Mouse (Mus musculus): ENCODE results near the gene Atrnl1.
"Not testable (repeated sequence)": the region's sequence is repeated elsewhere in the genome, so short reads cannot be mapped to it uniquely, and the experiment has no call there.

Gene Atrnl1

DNA sequence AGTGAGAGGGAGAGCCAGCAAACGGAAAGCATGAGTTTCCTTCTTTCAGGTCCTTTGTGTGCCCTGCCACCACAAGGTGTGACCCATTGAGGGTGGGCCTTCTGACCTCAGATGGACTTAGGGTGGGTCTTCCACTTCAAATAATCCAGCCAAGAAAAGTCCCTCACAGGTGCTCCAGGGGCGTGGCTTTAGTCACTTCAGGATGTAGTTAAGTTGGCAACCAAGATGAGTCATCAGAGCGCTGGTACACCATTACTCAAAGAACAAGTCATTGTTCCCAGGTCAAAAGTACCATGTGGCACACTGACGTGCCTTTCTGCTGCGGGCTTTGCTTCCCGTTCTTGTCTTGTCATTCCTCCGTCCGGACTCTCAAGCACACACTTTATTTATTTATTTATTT is 16.4 kb downstream of the Atrnl1 start:
- Histone ChIP-seq H3K27me3 (ENCODE audit: control insufficient read depth, insufficient read depth, low read length, poor library complexity, severe bottlenecking) (no peaks in the 10 kb centered on the region), H3K36me3 (ENCODE audit: control insufficient read depth, insufficient read depth, low read length, poor library complexity, severe bottlenecking) (no peaks in the 10 kb centered on the region)
- DNase-seq (ENCODE audit: low read depth, low spot score), result no peak

DNA sequence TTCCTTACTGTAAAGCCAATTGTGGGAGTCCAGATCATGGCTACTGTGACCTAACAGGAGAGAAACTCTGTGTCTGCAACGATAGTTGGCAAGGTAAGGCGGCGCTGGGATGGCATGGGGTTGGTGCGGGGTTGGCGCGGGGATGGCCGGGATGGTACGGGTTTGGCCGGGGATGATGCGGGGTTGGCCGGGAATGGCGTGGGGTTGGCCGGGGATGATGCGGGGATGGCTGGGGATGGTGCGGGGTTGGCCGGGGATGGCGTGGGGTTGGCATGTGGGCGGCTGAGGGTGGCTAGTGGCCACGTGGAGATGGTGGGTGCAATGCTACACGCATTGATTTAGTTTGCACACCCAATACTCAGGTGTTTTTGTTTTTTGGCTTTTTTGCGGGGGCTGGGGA is 31.7 kb downstream of the Atrnl1 start:
- DNase-seq (ENCODE audit: low read depth, low spot score), result no peak
- Histone ChIP-seq H3K36me3 (ENCODE audit: control insufficient read depth, insufficient read depth, low read length, poor library complexity, severe bottlenecking) (no peaks in the 10 kb centered on the region), H3K27me3 (ENCODE audit: control insufficient read depth, insufficient read depth, low read length, poor library complexity, severe bottlenecking) (no peaks in the 10 kb centered on the region)

DNA sequence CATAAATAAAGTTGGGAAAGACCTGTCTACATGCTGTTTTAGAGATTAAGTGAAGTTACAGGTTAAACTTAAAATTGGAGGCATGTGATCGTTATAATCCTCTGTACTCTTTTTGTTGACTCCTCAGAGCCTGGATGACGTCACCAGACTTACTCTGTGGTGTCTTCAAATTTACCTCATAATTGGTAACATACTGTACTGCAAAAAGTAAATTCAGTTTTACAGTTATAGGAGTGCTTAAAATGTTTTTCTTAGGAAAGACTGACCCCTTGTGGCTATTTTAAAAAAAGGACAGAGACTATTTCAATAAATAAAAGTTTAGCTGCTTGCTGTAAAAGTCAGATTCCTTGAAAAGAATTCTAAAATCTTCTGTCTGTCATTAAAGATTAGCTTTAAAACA is 32.1 kb downstream of the Atrnl1 start:
- H3K36me3 ChIP-seq (ENCODE audit: control insufficient read depth, insufficient read depth, low read length, poor library complexity, severe bottlenecking), result no peaks in the 10 kb centered on the region
- DNase-seq (ENCODE audit: low read depth, low spot score), result peak; percentile 75
- H3K27me3 ChIP-seq (ENCODE audit: control insufficient read depth, insufficient read depth, low read length, poor library complexity, severe bottlenecking), result no peaks in the 10 kb centered on the region

DNA sequence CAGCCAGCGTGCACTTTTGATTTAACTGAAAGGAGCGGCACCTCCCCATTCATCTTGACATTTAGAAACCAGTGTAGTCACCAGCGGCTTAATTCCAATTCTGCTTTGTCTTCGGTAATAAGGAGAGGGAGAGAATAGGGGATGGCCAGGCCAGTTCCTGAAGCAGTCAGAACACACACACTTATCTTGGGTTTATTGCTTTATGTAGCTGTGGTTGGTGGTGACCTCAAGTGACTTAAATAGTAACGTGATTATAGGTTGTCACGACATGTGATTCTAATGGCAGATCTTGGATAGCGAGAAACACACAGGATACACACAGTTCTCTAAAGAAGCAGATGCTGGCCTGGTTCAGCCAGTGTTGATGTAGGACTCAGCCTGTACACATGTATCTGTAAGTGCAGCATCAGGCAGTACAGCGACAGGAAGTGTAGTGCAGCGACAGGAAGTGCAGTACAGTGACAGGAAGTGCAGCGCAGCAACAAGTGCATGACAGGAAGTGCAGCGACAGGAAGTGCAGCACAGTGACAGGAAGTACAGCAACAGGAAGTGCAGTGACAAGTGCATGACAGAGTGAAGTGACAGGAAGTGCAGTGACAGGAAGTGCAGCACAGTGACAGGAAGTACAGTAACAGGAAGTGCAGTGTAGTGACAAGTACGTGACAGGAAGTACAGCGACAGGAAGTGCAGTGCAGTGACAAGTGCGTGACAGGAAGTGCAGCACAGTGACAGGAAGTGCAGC is 37.5 kb downstream of the Atrnl1 start:
- Histone ChIP-seq H3K27me3 (ENCODE audit: control insufficient read depth, insufficient read depth, low read length, poor library complexity, severe bottlenecking) (no peaks in the 10 kb centered on the region), H3K36me3 (ENCODE audit: control insufficient read depth, insufficient read depth, low read length, poor library complexity, severe bottlenecking) (no peaks in the 10 kb centered on the region)
- peak; percentile 64 for DNase-seq (ENCODE audit: low read depth, low spot score)

DNA sequence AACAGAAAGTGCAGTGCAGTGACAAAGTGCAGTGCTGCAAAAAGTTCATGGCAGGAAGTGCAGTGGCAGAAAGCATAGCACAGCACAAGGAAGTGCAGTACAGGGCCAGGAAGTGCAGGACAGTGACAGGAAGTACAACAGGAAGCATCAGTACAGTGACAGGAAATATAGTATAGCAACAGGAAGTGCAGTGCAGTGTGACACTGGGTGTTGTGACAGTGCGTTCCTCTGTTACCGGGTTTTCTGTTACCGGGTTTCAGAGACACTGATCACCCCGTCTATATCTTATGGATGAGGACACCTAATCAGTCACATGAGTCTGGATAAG is 38.1 kb downstream of the Atrnl1 start:
- Histone ChIP-seq H3K27me3 (ENCODE audit: control insufficient read depth, insufficient read depth, low read length, poor library complexity, severe bottlenecking) (no peaks in the 10 kb centered on the region), H3K36me3 (ENCODE audit: control insufficient read depth, insufficient read depth, low read length, poor library complexity, severe bottlenecking) (no peaks in the 10 kb centered on the region)
- no peak for DNase-seq (ENCODE audit: low read depth, low spot score)

DNA sequence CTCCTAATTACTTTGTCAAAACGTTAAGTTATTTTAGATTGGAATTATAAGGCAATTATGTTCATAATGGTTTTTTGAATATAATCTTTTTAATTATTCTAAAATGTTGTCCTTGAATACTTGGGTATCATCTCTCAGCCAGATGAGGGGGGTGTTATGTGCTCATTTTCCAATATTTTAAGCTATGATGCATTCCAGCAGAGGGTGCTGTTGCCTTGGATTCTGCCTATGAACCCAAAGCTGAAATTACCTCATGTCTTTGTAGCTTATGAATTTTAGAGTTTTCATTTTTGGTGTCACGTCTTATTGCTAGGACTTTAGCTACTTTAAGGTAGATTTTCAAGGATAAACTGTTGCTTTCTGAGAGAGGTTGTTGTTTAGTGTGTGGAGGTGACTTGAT is 44.2 kb downstream of the Atrnl1 start:
- H3K27me3 ChIP-seq (ENCODE audit: control insufficient read depth, insufficient read depth, low read length, poor library complexity, severe bottlenecking), result no peaks in the 10 kb centered on the region
- peak; percentile 50 for DNase-seq (ENCODE audit: low read depth, low spot score)
- H3K36me3 ChIP-seq (ENCODE audit: control insufficient read depth, insufficient read depth, low read length, poor library complexity, severe bottlenecking), result no peaks in the 10 kb centered on the region

DNA sequence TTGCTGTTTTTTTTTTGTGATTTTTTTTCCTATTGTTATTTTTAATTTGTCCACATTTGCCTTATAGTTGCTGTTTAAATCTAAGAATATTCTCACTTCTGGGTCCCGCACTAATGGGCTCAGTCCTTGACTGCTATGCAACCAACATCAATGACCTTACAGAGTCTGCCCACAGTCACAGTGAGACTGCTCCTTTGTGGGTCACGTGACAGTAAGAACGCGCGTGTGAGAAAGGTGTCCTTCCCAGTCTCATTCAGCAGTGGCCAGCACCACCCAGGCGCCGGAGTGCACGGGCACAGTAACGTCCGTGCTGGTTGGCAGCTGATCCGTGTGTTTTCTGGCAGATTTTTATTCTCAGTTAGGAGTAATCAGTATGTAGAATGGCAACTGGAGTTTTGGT is 44.7 kb downstream of the Atrnl1 start:
- H3K27me3 ChIP-seq (ENCODE audit: control insufficient read depth, insufficient read depth, low read length, poor library complexity, severe bottlenecking), result no peaks in the 10 kb centered on the region
- no peaks in the 10 kb centered on the region for H3K36me3 ChIP-seq (ENCODE audit: control insufficient read depth, insufficient read depth, low read length, poor library complexity, severe bottlenecking)
- DNase-seq (ENCODE audit: low read depth, low spot score), result no peak

DNA sequence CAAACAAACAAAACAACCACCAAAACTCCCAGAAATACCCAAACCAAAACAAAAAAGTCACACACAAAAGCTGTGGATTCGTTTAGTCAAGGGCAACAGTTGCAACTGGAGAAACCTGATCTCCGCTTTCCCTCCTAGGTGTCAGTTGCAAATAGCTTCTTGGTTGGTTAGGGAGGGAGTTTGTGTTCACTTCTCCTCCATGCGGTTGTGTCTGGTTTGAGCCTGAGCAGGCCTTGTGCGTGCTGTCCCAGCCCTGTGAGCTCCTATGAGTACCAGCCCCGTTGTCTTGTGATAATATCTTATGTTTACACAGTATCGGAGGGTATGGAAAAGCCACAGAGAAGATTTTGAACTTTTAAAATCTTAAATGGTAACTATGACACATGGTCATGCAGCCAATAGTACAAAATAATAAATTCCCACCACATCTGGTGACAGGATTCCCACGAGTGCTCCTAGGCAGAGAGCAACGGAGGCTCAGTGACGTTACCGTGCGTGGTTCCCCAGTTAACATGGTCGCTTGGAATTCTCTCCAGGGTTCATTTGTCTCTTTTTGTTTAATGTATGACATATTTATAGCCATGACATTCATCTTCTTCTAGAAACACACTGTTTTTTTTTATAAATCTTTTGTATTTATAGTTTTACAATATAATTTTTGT is 46.7 kb downstream of the Atrnl1 start:
- DNase-seq (ENCODE audit: low read depth, low spot score), result no peak
- Histone ChIP-seq H3K27me3 (ENCODE audit: control insufficient read depth, insufficient read depth, low read length, poor library complexity, severe bottlenecking) (no peaks in the 10 kb centered on the region), H3K36me3 (ENCODE audit: control insufficient read depth, insufficient read depth, low read length, poor library complexity, severe bottlenecking) (no peaks in the 10 kb centered on the region)

DNA sequence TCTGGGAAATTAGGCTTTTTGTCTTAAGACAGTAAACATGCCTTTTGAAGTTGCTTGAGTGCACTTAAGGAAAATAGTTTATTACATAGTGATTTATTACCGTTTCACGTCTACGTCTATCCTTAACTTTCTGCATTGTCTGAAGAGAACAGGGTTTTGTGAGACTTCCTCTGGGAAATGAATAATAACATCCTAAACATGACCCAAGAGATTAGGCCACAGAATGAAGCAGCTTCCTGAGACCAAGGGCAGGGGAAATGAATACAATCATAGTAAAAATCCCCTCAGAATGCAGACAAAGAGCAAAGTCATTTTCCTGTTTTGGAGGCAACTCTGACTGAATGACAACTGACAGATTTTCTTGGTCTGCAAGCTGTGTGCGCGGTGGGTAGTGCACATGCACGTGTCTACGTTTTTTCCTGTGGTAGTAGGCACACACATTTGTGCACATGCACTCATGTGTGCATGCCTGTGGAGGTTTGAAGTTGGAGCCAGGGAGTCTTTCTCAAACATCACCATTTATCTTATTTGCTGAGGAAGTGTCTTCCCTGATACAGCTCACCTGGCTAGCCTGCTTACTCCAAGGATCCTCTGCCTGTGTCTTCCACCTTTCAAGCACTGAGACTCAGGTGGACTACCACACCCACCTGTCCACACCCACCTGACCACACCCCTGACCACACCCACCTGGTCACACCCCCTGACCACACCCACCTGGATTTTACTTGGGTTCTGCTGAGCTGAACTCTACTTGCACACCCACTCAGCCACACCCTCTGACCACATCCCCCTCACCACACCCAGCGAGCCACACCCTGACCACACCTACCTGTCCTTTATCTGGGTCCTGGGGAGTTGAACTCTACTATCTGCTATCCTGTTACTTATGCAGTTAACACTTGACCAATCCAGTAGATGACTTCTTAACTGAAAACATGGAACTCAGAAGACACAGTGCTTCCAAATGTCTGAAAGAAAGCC is 47.6 kb downstream of the Atrnl1 start:
- peak; percentile 2 for DNase-seq (ENCODE audit: low read depth, low spot score)
- Histone ChIP-seq H3K36me3 (ENCODE audit: control insufficient read depth, insufficient read depth, low read length, poor library complexity, severe bottlenecking) (no peaks in the 10 kb centered on the region), H3K27me3 (ENCODE audit: control insufficient read depth, insufficient read depth, low read length, poor library complexity, severe bottlenecking) (no peaks in the 10 kb centered on the region)

DNA sequence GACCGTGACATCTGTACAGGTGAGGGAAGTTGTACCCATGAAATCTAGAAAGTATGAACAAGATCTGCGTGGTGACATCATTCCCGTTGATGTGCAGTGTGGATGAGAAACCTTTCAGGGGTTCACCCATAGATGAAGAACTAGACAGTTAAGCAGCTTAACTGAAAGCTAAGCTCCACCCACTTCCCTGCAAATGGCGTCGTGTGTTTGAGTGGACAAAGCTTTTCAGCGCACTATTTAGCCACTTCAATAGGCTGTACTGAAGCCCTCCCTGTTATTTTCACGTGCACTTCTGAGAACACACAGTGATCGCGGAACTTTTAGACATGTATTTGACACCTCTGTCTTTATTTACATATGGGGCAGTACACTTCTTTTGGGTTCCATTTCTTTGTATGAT is 56.2 kb downstream of the Atrnl1 start:
- H3K36me3 ChIP-seq (ENCODE audit: control insufficient read depth, insufficient read depth, low read length, poor library complexity, severe bottlenecking), result no peaks in the 10 kb centered on the region
- no peaks in the 10 kb centered on the region for H3K27me3 ChIP-seq (ENCODE audit: control insufficient read depth, insufficient read depth, low read length, poor library complexity, severe bottlenecking)
- no peak for DNase-seq (ENCODE audit: low read depth, low spot score)

DNA sequence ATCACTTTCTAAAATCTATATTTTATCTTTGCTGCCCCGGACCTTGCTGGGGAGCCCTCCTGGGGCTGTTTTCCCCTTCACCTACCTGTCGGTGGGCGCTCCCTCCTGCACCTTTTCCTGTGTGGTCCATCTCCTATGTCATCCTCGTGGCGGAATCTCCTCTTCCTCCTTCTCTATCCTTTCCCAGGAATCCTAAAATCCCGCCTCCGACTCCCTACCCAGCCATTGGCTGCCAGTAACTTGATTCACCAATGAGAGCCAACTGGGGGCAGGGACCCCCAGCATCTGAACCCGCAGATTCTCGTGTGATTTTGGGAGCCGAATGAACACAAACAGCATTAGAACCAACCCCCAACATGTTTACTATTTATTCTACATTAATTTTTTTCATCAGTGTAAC is 57.1 kb downstream of the Atrnl1 start:
- Histone ChIP-seq H3K27me3 (ENCODE audit: control insufficient read depth, insufficient read depth, low read length, poor library complexity, severe bottlenecking) (no peaks in the 10 kb centered on the region), H3K36me3 (ENCODE audit: control insufficient read depth, insufficient read depth, low read length, poor library complexity, severe bottlenecking) (no peaks in the 10 kb centered on the region)
- no peak for DNase-seq (ENCODE audit: low read depth, low spot score)

DNA sequence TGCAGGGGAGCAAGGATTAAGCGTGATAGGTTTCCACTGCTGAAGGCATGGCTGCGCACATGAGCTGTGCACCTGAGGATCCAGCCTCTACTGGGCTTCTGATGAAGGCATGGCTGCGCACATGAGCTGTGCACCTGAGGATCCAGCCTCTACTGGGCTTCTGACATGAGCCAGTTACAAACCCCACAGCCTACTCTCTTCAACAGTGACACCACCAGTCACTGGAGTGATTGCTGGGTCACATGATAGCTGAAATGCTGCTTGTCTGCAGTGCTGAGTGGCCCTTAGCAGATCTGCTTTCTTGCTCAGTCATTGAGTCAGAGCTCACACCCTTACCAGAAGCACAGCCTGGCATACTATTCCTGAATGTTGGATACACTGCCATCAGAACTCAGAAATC is 68.6 kb downstream of the Atrnl1 start:
- Histone ChIP-seq H3K36me3 (ENCODE audit: control insufficient read depth, insufficient read depth, low read length, poor library complexity, severe bottlenecking) (no peaks in the 10 kb centered on the region), H3K27me3 (ENCODE audit: control insufficient read depth, insufficient read depth, low read length, poor library complexity, severe bottlenecking) (no peaks in the 10 kb centered on the region)
- no peak for DNase-seq (ENCODE audit: low read depth, low spot score)

DNA sequence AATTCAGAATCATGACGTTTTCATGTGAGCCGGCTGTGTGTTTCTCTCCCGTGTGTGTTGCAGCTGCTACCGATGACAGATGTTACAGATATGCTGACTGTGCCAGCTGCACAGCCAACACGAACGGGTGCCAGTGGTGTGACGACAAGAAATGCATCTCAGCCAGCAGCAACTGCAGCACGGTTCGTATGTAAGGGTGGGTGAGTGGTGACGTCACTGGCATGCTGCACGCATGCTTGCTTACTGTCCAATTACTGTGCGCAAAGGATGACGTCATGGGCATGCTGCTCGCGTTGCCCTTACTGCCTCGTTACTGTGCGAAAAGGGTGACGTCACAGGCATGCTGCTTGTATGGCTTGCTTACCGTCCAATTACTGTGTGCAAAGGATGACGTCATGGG is 75.8 kb downstream of the Atrnl1 start:
- DNase-seq (ENCODE audit: low read depth, low spot score), result no peak
- H3K36me3 ChIP-seq (ENCODE audit: control insufficient read depth, insufficient read depth, low read length, poor library complexity, severe bottlenecking), result no peaks in the 10 kb centered on the region
- H3K27me3 ChIP-seq (ENCODE audit: control insufficient read depth, insufficient read depth, low read length, poor library complexity, severe bottlenecking), result no peaks in the 10 kb centered on the region

DNA sequence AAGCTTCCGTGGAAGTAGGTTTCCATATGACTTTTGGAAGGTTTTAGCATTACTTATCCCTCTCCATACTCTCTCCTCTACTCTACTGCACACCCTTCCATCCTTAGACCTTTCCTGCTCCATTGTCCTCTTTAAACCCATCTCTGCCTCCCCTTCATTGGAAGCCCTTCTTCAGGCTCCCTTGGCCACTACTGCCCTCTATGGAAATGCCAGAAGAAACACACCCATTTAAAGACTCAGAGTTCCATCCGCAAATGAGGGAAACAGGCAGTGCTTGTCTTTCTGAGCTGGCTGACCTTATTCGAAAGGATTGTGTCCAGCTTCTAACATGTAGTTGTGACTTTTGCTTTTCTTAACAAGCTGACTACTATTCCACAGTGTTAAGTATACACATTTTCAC is 81.7 kb downstream of the Atrnl1 start:
- H3K27me3 ChIP-seq (ENCODE audit: control insufficient read depth, insufficient read depth, low read length, poor library complexity, severe bottlenecking), result no peaks in the 10 kb centered on the region
- no peaks in the 10 kb centered on the region for H3K36me3 ChIP-seq (ENCODE audit: control insufficient read depth, insufficient read depth, low read length, poor library complexity, severe bottlenecking)
- DNase-seq (ENCODE audit: low read depth, low spot score), result no peak

DNA sequence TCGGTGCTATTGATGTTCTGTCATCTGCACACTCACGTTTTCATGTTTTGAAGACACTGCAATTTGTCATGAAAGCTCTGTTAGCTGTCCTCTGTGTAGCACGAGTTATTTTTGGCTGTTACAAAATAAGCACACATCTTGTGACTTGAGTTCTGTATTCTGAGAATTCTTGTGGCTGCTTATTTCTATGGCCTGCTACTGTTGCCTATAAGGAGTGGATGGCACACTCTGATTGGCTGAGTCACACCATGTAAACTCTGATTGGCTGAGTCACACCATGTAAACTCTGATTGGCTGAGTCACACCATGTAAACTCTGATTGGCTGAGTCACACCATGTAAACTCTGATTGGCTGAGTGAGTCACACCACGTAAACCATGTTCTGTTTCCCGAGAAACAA is 85.9 kb downstream of the Atrnl1 start:
- not testable (repeated sequence) for H3K27me3 ChIP-seq (ENCODE audit: control insufficient read depth, insufficient read depth, low read length, poor library complexity, severe bottlenecking); DNase-seq (ENCODE audit: low read depth, low spot score); H3K36me3 ChIP-seq (ENCODE audit: control insufficient read depth, insufficient read depth, low read length, poor library complexity, severe bottlenecking)
